Mouse (Mus musculus): ENCODE results near the gene Rabggta. TPM values are rescaled to one million over a fixed set of nuclear protein-coding genes. Genes with fewer than 3 reads are reported as not detected.

The Rabggta gene
- polyA plus RNA-seq, 1 experiment, result 84.9 TPM

DNA sequence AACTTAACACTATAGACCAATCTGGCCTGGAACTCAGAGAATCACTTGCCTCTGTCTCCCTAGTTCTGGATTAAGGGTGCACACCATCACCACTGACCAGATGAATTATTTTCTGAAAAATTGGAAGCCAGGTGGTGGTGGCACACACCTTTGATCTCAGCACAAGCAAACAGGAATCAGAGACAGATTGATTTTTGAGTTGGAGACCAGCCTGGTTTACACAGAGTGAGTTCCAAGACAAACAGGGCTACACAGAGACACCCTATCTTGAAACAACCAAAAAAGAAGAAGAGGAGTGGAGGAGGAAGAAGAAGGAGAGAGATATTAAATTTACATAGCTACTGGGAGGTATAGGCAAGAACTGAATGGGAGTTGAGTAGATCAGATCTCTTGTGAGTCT lies 4.2 kb upstream of the Rabggta start:
- Histone ChIP-seq H3K36me3 (ENCODE audit: control insufficient read depth, insufficient read depth, low read length) (no peaks in the 10 kb centered on the region), H3K27ac (ENCODE audit: control insufficient read depth, insufficient read depth, low read length) (no peak overlapping the region), H3K4me1 (replicated peaks; ENCODE audit: control insufficient read depth, insufficient read depth, low read length) (peaks cover 22% of the 10 kb centered on the region), H3K4me3 (ENCODE audit: control insufficient read depth, insufficient read depth, low read length) (no peak overlapping the region), H3K27me3 (ENCODE audit: control insufficient read depth, insufficient read depth, low read length) (no peaks in the 10 kb centered on the region)
- no peak for DNase-seq
- TF ChIP-seq POLR2A (IDR thresholded peaks at IDR 0.05; ENCODE audit: control insufficient read depth, extremely low read depth, insufficient read depth, low read length, poor library complexity) (no peak), CTCF (IDR thresholded peaks at IDR 0.05; ENCODE audit: borderline replicate concordance, control insufficient read depth, extremely low read depth, insufficient read depth, low read length, poor library complexity) (no peak)

DNA sequence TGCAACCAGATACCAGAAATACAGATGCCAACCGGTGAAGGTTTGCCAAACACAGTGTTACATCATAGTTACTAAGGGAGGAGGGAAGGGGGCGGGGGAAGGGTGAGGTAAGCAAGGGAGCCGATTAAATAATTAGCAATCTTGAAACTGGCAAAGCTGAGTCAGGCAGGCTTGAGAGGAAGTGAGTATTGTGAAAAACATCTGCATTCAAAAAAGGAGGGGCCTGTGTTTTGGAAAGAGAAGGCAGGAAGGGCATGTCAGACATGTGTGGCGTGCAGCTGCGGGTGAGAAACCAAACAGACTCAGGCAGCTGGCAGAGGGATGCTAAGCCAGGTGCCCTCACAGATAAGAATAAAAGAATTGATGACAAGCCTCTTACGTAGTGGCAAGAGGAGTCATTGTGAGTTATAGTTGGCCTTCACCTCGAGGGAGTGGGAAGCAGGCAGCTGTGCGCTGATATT lies 2.4 kb upstream of the Rabggta start:
- TF ChIP-seq CTCF (IDR thresholded peaks at IDR 0.05; ENCODE audit: borderline replicate concordance, control insufficient read depth, extremely low read depth, insufficient read depth, low read length, poor library complexity), result no peak
- TF ChIP-seq POLR2A (IDR thresholded peaks at IDR 0.05; ENCODE audit: control insufficient read depth, extremely low read depth, insufficient read depth, low read length, poor library complexity), result peak; percentile 23; the same call in 1 of the 2 replicates
- peak overlapping the region; percentile 92 for H3K27ac ChIP-seq (ENCODE audit: control insufficient read depth, insufficient read depth, low read length)
- no peak overlapping the region for H3K4me3 ChIP-seq (ENCODE audit: control insufficient read depth, insufficient read depth, low read length)
- no peaks in the 10 kb centered on the region for H3K27me3 ChIP-seq (ENCODE audit: control insufficient read depth, insufficient read depth, low read length)
- 5% methylated on average over 8 of the region's 8 CpGs for WGBS
- no peaks in the 10 kb centered on the region for H3K36me3 ChIP-seq (ENCODE audit: control insufficient read depth, insufficient read depth, low read length)
- H3K4me1 ChIP-seq (replicated peaks; ENCODE audit: control insufficient read depth, insufficient read depth, low read length), result peaks cover 22% of the 10 kb centered on the region
- DNase-seq, result peak; percentile 81

DNA sequence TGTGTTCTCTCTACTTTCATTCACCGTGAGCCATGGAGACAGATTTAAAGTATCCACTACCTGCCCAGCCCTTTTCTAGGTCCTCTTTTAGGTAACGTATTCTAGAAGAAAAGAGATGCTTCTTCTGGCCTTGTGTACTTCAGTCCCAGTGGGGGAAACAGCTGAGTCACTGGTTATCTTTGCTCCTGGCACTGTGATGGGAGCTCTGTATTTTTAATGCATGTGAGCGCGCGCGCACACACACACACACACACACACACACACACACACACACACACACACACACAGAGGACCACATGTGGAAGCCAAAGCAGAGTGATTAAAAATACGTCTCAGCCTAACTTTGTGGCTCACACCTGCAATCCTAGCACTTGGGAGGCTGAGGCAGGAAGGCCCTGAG lies 1.4 kb upstream of the Rabggta start:
- WGBS, result 92% methylated on average over 7 of the region's 7 CpGs
- no peaks in the 10 kb centered on the region for H3K27me3 ChIP-seq (ENCODE audit: control insufficient read depth, insufficient read depth, low read length)
- peaks cover 22% of the 10 kb centered on the region for H3K4me1 ChIP-seq (replicated peaks; ENCODE audit: control insufficient read depth, insufficient read depth, low read length)
- TF ChIP-seq CTCF (IDR thresholded peaks at IDR 0.05; ENCODE audit: borderline replicate concordance, control insufficient read depth, extremely low read depth, insufficient read depth, low read length, poor library complexity), result no peak
- no peak for TF ChIP-seq POLR2A (IDR thresholded peaks at IDR 0.05; ENCODE audit: control insufficient read depth, extremely low read depth, insufficient read depth, low read length, poor library complexity)
- no peak overlapping the region for H3K4me3 ChIP-seq (ENCODE audit: control insufficient read depth, insufficient read depth, low read length)
- DNase-seq, result no peak
- no peaks in the 10 kb centered on the region for H3K36me3 ChIP-seq (ENCODE audit: control insufficient read depth, insufficient read depth, low read length)
- H3K27ac ChIP-seq (ENCODE audit: control insufficient read depth, insufficient read depth, low read length), result 0 out of 2 replicates have a peak overlapping the region, but pooled peaks have one; percentile 22

DNA sequence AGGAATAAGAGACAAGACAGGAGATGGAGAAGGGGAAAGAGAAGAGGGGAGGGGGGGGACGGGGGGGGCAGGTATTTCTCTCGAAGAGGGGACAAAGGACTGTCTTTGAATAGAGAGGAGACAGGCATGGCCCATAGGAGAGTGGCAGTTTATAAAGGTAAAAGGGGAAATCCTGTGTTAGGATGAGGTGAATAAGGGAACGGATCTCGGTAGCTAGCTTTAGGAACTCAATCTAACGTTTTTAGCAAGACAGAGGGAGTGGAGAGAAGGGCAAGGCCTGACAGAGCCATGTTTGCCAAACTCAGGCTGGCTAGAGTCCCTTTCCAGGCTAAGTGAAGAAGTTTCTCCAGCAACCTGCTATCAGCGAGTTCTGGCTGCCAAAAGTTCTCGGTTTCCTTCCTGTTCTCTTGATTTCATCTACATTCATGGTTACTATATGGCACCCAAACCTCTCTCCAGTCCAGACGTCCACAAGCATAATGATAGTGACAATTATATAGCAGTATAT lies 429 bp upstream of the Rabggta start:
- Histone ChIP-seq H3K27me3 (ENCODE audit: control insufficient read depth, insufficient read depth, low read length) (no peaks in the 10 kb centered on the region), H3K4me1 (replicated peaks; ENCODE audit: control insufficient read depth, insufficient read depth, low read length) (peaks cover 22% of the 10 kb centered on the region), H3K36me3 (ENCODE audit: control insufficient read depth, insufficient read depth, low read length) (no peaks in the 10 kb centered on the region), H3K27ac (ENCODE audit: control insufficient read depth, insufficient read depth, low read length) (peak overlapping the region; percentile 49), H3K4me3 (ENCODE audit: control insufficient read depth, insufficient read depth, low read length) (peak overlapping the region; percentile 78)
- DNase-seq, result peak; percentile 9
- TF ChIP-seq POLR2A (IDR thresholded peaks at IDR 0.05; ENCODE audit: control insufficient read depth, extremely low read depth, insufficient read depth, low read length, poor library complexity) (no peak), CTCF (IDR thresholded peaks at IDR 0.05; ENCODE audit: borderline replicate concordance, control insufficient read depth, extremely low read depth, insufficient read depth, low read length, poor library complexity) (no peak)
- 35% methylated on average over 8 of the region's 8 CpGs for WGBS

DNA sequence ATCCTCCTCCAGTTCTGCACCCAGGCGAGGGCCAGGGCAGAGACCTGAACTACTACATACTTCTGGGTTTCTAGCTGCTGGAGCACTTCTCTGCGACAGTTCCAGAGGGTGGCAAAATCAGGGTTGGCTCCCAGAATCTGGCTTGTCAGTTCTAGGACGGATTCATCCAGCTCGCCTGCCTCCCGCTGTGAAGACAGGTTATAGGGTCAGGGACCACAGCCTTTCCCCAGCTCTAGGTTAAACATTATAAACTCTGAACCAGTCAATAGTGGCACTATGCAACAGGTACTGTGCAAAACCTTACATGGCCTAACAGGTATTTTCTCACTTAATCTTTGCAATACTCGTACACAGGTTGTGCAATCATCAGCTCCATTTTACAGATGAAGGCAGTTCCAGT lies 987 bp downstream of the Rabggta start:
- H3K36me3 ChIP-seq (ENCODE audit: control insufficient read depth, insufficient read depth, low read length), result 0 out of 2 replicates have a peak, but pooled peaks cover 3% of the 10 kb centered on the region
- no peak overlapping the region for H3K4me3 ChIP-seq (ENCODE audit: control insufficient read depth, insufficient read depth, low read length)
- no peaks in the 10 kb centered on the region for H3K27me3 ChIP-seq (ENCODE audit: control insufficient read depth, insufficient read depth, low read length)
- peaks cover 22% of the 10 kb centered on the region for H3K4me1 ChIP-seq (replicated peaks; ENCODE audit: control insufficient read depth, insufficient read depth, low read length)
- DNase-seq, result peak; percentile 7
- no peak for TF ChIP-seq CTCF (IDR thresholded peaks at IDR 0.05; ENCODE audit: borderline replicate concordance, control insufficient read depth, extremely low read depth, insufficient read depth, low read length, poor library complexity)
- H3K27ac ChIP-seq (ENCODE audit: control insufficient read depth, insufficient read depth, low read length), result no peak overlapping the region; the same call in 1 of the 2 replicates
- WGBS, result 98% methylated on average over 6 of the region's 6 CpGs

DNA sequence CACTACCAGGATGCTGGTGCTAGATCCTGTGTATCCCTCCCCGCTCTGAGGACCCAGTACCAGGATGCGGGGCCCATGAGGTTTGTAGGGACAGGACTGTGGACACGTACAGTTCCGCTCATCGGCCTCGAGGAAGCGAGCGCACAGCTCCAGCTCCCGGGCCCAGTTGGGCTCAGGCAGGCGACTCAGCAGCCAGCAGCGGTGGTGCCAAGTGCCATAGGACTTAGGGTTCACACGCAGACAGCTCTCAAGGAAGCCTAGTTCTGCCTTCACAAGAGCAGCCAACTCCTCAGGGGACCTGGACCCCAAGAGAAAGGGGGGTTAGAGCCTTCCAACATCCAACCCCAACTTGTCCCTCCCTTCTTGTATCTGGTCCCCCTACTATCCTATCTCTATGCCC lies 1.4 kb downstream of the Rabggta start:
- Histone ChIP-seq H3K4me1 (replicated peaks; ENCODE audit: control insufficient read depth, insufficient read depth, low read length) (peaks cover 22% of the 10 kb centered on the region), H3K4me3 (ENCODE audit: control insufficient read depth, insufficient read depth, low read length) (no peak overlapping the region), H3K36me3 (ENCODE audit: control insufficient read depth, insufficient read depth, low read length) (0 out of 2 replicates have a peak, but pooled peaks cover 3% of the 10 kb centered on the region), H3K27me3 (ENCODE audit: control insufficient read depth, insufficient read depth, low read length) (no peaks in the 10 kb centered on the region), H3K27ac (ENCODE audit: control insufficient read depth, insufficient read depth, low read length) (no peak overlapping the region)
- TF ChIP-seq POLR2A (IDR thresholded peaks at IDR 0.05; ENCODE audit: control insufficient read depth, extremely low read depth, insufficient read depth, low read length, poor library complexity), result no peak
- no peak for DNase-seq
- 97% methylated on average over 12 of the region's 12 CpGs for WGBS

DNA sequence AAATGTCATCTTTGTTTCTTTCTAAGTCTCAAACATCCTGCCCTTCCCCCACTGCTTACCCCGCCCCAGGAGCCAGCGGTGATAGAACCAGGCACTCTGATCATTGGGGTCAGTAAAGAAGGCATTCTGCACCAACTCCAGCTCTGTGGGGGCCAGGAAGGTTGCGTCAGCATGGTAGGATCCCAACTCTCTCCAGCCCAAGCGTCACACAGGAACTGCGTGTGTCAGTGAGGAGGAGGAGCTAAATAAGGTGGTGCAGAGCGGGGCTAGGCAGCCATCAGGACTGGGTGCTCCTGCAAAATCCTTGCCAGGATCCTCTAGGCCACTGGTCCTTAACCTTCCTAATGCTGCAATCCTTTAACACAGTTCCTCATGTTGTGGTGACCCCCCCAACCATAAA lies 2.3 kb downstream of the Rabggta start:
- H3K4me1 ChIP-seq (replicated peaks; ENCODE audit: control insufficient read depth, insufficient read depth, low read length), result peaks cover 14% of the 10 kb centered on the region
- H3K27ac ChIP-seq (ENCODE audit: control insufficient read depth, insufficient read depth, low read length), result no peak overlapping the region
- WGBS, result 96% methylated on average over 6 of the region's 6 CpGs
- TF ChIP-seq CTCF (IDR thresholded peaks at IDR 0.05; ENCODE audit: borderline replicate concordance, control insufficient read depth, extremely low read depth, insufficient read depth, low read length, poor library complexity) (no peak), POLR2A (IDR thresholded peaks at IDR 0.05; ENCODE audit: control insufficient read depth, extremely low read depth, insufficient read depth, low read length, poor library complexity) (no peak)
- 0 out of 2 replicates have a peak, but pooled peaks cover 3% of the 10 kb centered on the region for H3K36me3 ChIP-seq (ENCODE audit: control insufficient read depth, insufficient read depth, low read length)
- no peak for DNase-seq
- no peaks in the 10 kb centered on the region for H3K27me3 ChIP-seq (ENCODE audit: control insufficient read depth, insufficient read depth, low read length)
- no peak overlapping the region for H3K4me3 ChIP-seq (ENCODE audit: control insufficient read depth, insufficient read depth, low read length)
